ENCODE assay signal across 30 mouse cellular contexts in genomic region chr17:83691379-83691778, GRCm38 (mm10). TPM values are rescaled to one million over a fixed set of nuclear protein-coding genes. Genes with fewer than 3 reads are reported as not detected.
A peak's percentile ranks its signal among the peaks of the same experiment; 100 is the strongest.
DNase-seq lines count a peak whose midpoint lies in the region; ATAC-seq lines count a peak whose summit lies in the region.
"Had no signal": no experiment of that assay in that cellular context is flagged by ENCODE, and none has a peak within 500 bp of the region (broad histone marks: within the 10 kb centered on the region; RNA-seq: fewer than 3 reads in every experiment).

No protein-coding gene starts in this region.

- no peak overlapping the region for H3K4me3 ChIP-seq in heart, embryonic 10.5 days
- H3K4me3 ChIP-seq in liver, embryonic 16.5 days (ENCODE audit: low read depth, low read length), result no peak overlapping the region
- H3K4me3 ChIP-seq in heart, embryonic 11.5 days (ENCODE audit: low read depth, low read length), result no peak overlapping the region
- H3K4me3 ChIP-seq: embryonic facial prominence, embryonic 13.5 days; erythroblast, embryonic 14.5 days; heart, embryonic 12.5 days; hindbrain, embryonic 10.5 days; kidney, embryonic 15.5 days; limb, embryonic 12.5 days; myocyte; neural tube, embryonic 13.5 days had no signal

- intact Hi-C loops in left cerebral cortex, postnatal 10 days (cut with DNase I), result no loop called here

- H3K27me3 ChIP-seq in heart, embryonic 10.5 days (ENCODE audit: insufficient read depth, poor library complexity, severe bottlenecking), result no peaks in the 10 kb centered on the region
- H3K27me3 ChIP-seq in liver, embryonic 16.5 days (ENCODE audit: control insufficient read depth, insufficient read depth, low read depth, low read length), result no peaks in the 10 kb centered on the region
- H3K27me3 ChIP-seq in heart, embryonic 11.5 days (ENCODE audit: control insufficient read depth, insufficient read depth, low read length), result no peaks in the 10 kb centered on the region
- H3K27me3 ChIP-seq: embryonic facial prominence, embryonic 13.5 days; heart, embryonic 12.5 days; kidney, embryonic 15.5 days; limb, embryonic 12.5 days; neural tube, embryonic 13.5 days had no signal

- no peaks in the 10 kb centered on the region for H3K36me3 ChIP-seq in heart, embryonic 10.5 days
- no peaks in the 10 kb centered on the region for H3K36me3 ChIP-seq in liver, embryonic 16.5 days (ENCODE audit: control insufficient read depth, insufficient read depth)
- H3K36me3 ChIP-seq in heart, embryonic 11.5 days (ENCODE audit: control insufficient read depth, insufficient read depth, low read length), result no peaks in the 10 kb centered on the region
- H3K36me3 ChIP-seq: embryonic facial prominence, embryonic 13.5 days; heart, embryonic 12.5 days; hindbrain, embryonic 10.5 days; kidney, embryonic 15.5 days; limb, embryonic 12.5 days; neural tube, embryonic 13.5 days had no signal

- no peak overlapping the region for H3K4me2 ChIP-seq in liver, embryonic 16.5 days (ENCODE audit: low read depth, low read length)
- H3K4me2 ChIP-seq in heart, embryonic 11.5 days, result no peak overlapping the region
- H3K4me2 ChIP-seq: embryonic facial prominence, embryonic 13.5 days; heart, embryonic 12.5 days; kidney, embryonic 15.5 days; limb, embryonic 12.5 days; neural tube, embryonic 13.5 days had no signal

- H3K27ac ChIP-seq in heart, embryonic 10.5 days, result peak overlapping the region; percentile 56; the same call in 1 of the 2 replicates
- H3K27ac ChIP-seq in liver, embryonic 16.5 days (ENCODE audit: low read length), result no peak overlapping the region
- H3K27ac ChIP-seq in heart, embryonic 11.5 days (ENCODE audit: low read depth, low read length), result no peak overlapping the region
- H3K27ac ChIP-seq: embryonic facial prominence, embryonic 13.5 days; hindbrain, embryonic 10.5 days; kidney, embryonic 15.5 days; limb, embryonic 12.5 days; neural tube, embryonic 13.5 days had no signal

- DNase-seq in heart, embryonic 10.5 days (ENCODE audit: low spot score), result no peak
- no peak for DNase-seq in heart, adult 18-20 months
- DNase-seq in liver, result peak; percentile 66
- peak; percentile 64 for DNase-seq in thymus, postnatal 25 days
- DNase-seq in left cerebral cortex, postnatal 10 days (ENCODE audit: extremely low spot score in 1 of 2, low spot score in 2 of 2), result no peak
- DNase-seq in kidney, adult 9 months, result no peak
- DNase-seq: adrenal gland, postnatal 10 days; cerebellum, adult 8-10 months; cerebellum, postnatal 36 days; embryo, embryonic 11 days; heart, postnatal 10 days; lung, adult 2 months; lung, postnatal 14 days; retina, postnatal 1 day had no signal

- H3K9ac ChIP-seq in liver, embryonic 16.5 days (ENCODE audit: low read depth, low read length), result no peak overlapping the region
- H3K9ac ChIP-seq in heart, embryonic 11.5 days (ENCODE audit: low read depth, low read length), result no peak overlapping the region
- H3K9ac ChIP-seq: embryonic facial prominence, embryonic 13.5 days; heart, embryonic 12.5 days; kidney, embryonic 15.5 days; limb, embryonic 12.5 days; neural tube, embryonic 13.5 days had no signal

- ATAC-seq in liver, embryonic 16.5 days (ENCODE audit: low read depth), result peak; percentile 66; the same call in 1 of the 2 replicates
- ATAC-seq in heart, embryonic 11.5 days (replicated peaks; ENCODE audit: insufficient number of reproducible peaks, low FRiP score, low TSS enrichment), result no peak
- ATAC-seq: activated CD4-positive, CD25-positive, alpha-beta regulatory T cell, adult 4 months; forebrain, embryonic 14.5 days; hindbrain, embryonic 16.5 days; intestine, embryonic 16.5 days; midbrain, embryonic 16.5 days had no signal

- WGBS in heart, embryonic 10.5 days, result 45% methylated on average over 4 of the region's 4 CpGs
- WGBS in liver, embryonic 16.5 days (ENCODE audit: insufficient replicate concordance), result 36% methylated on average over 4 of the region's 4 CpGs
- WGBS in heart, embryonic 11.5 days (ENCODE audit: insufficient replicate concordance), result 45% methylated on average over 4 of the region's 4 CpGs

- H3K4me1 ChIP-seq in heart, embryonic 10.5 days, result peaks cover 17% of the 10 kb centered on the region
- H3K4me1 ChIP-seq in liver, embryonic 16.5 days (ENCODE audit: control insufficient read depth, low read depth, low read length), result peaks cover 15% of the 10 kb centered on the region
- H3K4me1 ChIP-seq in heart, embryonic 11.5 days (ENCODE audit: control insufficient read depth, insufficient read depth, low read length), result peaks cover 7% of the 10 kb centered on the region; the same call in 1 of the 2 replicates
- H3K4me1 ChIP-seq: embryonic facial prominence, embryonic 13.5 days; limb, embryonic 12.5 days; neural tube, embryonic 13.5 days had no signal

- no peaks in the 10 kb centered on the region for H3K9me3 ChIP-seq in heart, embryonic 10.5 days
- H3K9me3 ChIP-seq in liver, embryonic 16.5 days (replicated peaks; ENCODE audit: control insufficient read depth, low read length), result no peaks in the 10 kb centered on the region
- peaks cover 3% of the 10 kb centered on the region for H3K9me3 ChIP-seq in heart, embryonic 11.5 days (replicated peaks; ENCODE audit: control insufficient read depth, low read length)
- H3K9me3 ChIP-seq: kidney, embryonic 15.5 days; limb, embryonic 12.5 days had no signal

RNA-seq across cellular contexts. Expression of gene Mta3, which starts 14.6 kb away (rescaled TPM):
- 45.7 and 50.5 TPM in 2 replicates for polyA plus RNA-seq in heart, embryonic 10.5 days (2016; fragmentation: Nextera tagmentation; extraction: Ambion mirVana)
- total RNA-seq in heart, adult 18-20 months (2021), result 10 to 100 TPM; 18.0 to 19.2 TPM
- polyA plus RNA-seq in liver, embryonic 16.5 days (2015; fragmentation: Nextera tagmentation; extraction: Ambion mirVana), result 35.3 and 35.6 TPM in 2 replicates
- total RNA-seq in left cerebral cortex, postnatal 10 days (2021), result 10 to 100 TPM; 57.6 to 65.6 TPM
- polyA plus RNA-seq in heart, embryonic 11.5 days (2014; fragmentation: Nextera tagmentation; extraction: Ambion mirVana), result 38.1 and 48.6 TPM in 2 replicates

RNA-seq across cellular contexts. Expression of gene Kcng3, which starts 59.7 kb away (rescaled TPM):
- polyA plus RNA-seq in heart, embryonic 10.5 days (2016; fragmentation: Nextera tagmentation; extraction: Ambion mirVana), result not detected in 2 replicates
- under 1 TPM in 1 of 2 experiments, not detected in 1; 0.08 TPM for total RNA-seq in heart, adult 18-20 months (2021)
- polyA plus RNA-seq in liver, embryonic 16.5 days (2015; fragmentation: Nextera tagmentation; extraction: Ambion mirVana), result 0.04 TPM in 1 of 2 replicates, not detected in the other
- total RNA-seq in left cerebral cortex, postnatal 10 days (2021), result 1 to 10 TPM; 5.3 to 8.7 TPM
- not detected in 2 replicates for polyA plus RNA-seq in heart, embryonic 11.5 days (2014; fragmentation: Nextera tagmentation; extraction: Ambion mirVana)
- total RNA-seq: heart, postnatal 10 days had no signal
- polyA plus RNA-seq: embryonic facial prominence, embryonic 13.5 days; erythroblast, embryonic 14.5 days; forebrain, embryonic 14.5 days; heart, embryonic 12.5 days; hindbrain, embryonic 10.5 days; hindbrain, embryonic 16.5 days; intestine, embryonic 16.5 days; kidney, embryonic 15.5 days; limb, embryonic 12.5 days; myocyte; neural tube, embryonic 13.5 days; stomach, embryonic 14.5 days had no signal

Comparison
In these comparisons a context has a peak if more than half of its experiments do, and no peak if none do; other contexts are left out.
1. DNase-seq: peak in liver (single experiment) and thymus, postnatal 25 days (single experiment); none in heart, embryonic 10.5 days (single experiment), heart, adult 18-20 months (0 of 2), left cerebral cortex, postnatal 10 days (0 of 2) and kidney, adult 9 months (single experiment).